Mouse (Mus musculus) left cerebral cortex, postnatal 36 days (tissue): ENCODE measurements at regions not wholly inside any gene's neighbourhood (a gene's known extent, or its start where the extent isn't known, plus 50 kb on each side); places are given as distances from the start of the nearest gene placed in this dataset.
"Not testable (repeated sequence)": the region's sequence is repeated elsewhere in the genome, so short reads cannot be mapped to it uniquely, and the experiment has no call there.

Experiments used
- DNase-seq, 2 experiments: peaks; one replicate each; pipeline ENCODE4 v3.0.0; 2021 to 2022; ENCODE audit warnings: low spot score in 2 of 2, mixed read lengths in 1 of 2
- intact Hi-C: fragments of 180-260 bp; cut with DNase I; formaldehyde crosslinking; loops from one replicate; pipeline ENCODE4 v1.15.1; 2025

DNA sequence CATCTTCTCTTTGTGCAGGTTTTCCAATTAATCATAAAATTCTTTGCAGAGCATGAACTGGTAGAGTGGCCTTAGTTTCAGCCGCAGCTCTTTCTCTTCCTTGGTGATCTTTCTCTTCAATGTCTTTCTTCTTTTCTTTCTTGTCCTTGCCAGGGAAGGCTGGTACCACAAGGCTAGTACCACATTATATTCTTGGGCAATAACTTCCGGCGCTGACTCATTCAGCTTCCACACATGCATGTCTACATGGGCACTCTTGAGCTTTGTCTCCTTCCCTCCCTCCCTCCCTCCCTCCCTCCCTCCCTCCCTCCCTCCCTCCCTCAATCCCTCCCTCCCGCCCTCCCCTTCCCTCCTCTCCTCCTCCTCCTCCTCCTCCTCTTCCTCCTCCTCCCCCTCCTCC, 98.1 kb upstream of the Pwp1 start:
- DNase-seq, intact Hi-C loops: not testable (repeated sequence)

DNA sequence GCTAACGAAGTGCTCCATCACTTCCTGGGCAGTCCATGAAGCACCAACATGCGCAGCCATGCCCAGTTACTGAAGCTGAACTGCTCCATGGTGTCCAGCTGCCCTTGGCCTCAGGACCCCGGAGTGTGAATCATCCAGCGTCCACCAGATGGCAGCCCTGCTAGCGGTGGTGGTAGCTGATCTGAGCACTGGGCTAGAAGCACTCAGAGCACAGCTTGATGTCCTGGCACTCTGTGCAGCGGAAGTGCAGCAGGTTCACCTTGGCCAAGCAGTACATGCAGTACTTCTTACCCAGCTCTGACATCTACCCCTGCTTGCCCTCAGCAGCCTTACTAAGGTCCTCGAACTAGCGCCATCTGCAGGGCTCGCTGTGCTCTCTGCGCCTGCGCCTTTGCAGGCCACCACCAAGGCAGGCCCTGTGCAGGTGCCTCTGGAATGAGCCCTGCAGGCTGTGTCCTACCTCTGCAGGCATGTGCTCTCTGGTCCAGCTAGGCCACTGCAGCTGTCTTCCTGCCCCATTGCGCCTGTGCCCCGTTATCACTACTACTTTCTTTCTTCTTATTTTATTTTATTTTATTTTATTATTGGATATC, 97.4 kb upstream of the Pwp1 start:
- DNase-seq, intact Hi-C loops: not testable (repeated sequence)

DNA sequence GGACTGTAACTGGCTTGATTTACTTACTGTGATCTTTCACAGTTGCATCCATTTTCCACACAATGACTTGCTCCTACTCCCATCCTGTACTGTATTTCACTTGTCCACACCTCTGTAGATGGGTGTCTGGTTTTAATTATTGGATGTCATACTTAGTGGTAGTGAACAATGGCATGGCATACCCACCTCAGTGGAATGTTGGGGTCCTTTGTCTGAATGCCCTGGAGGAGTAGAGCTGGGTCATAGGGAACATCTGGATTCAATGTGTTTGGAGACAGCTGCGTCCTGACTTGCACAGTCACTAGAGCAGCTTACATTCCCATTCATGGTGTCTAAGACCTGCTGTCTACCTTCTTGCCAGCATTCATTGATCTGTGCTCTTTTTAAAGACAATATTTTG, 91.5 kb upstream of the Pwp1 start:
- DNase-seq = no peak
- intact Hi-C loops = no loop called here

DNA sequence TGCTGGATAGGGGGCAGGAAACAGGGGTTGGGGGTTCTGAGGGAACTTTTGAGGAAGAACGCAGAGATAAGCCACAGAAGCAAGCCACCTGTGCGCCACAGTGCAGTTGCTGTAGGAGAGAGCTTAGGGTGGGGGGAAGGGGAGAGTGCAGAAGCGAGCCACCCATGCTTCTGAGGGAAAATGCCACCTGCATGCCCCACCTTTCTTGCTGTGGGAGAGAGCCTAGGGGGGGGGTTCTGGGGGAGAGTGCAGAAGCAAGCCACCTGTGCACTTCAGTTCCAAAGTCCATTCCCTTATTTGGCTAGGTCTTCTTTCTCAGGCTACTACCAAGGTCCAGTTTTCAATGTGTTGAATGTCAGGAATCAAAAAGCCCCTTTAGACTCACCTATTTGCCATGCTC, 90.3 kb upstream of the Pwp1 start:
- no peak for DNase-seq
- intact Hi-C loops = no loop called here

DNA sequence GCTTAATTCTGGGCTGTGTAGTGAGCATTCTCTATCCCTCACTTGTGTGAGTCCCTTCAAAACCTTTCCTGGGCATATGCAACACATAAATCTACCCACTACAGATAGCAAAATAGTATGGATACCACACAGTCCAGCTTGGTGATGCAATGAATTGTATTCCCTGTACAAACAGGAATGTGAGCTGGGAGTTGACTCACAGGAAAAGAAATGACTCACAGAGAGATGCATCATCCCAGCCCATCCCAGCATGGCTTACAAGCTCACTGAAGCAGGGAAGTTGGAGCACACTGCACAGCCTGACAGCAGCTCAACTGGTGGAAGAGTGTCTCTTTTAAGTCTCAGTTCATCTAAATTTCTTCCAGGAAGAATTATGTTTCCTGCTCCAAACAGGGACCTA, 89.7 kb upstream of the Pwp1 start:
- intact Hi-C loops = not testable (repeated sequence)
- peak; percentile 12 to 15 for DNase-seq

DNA sequence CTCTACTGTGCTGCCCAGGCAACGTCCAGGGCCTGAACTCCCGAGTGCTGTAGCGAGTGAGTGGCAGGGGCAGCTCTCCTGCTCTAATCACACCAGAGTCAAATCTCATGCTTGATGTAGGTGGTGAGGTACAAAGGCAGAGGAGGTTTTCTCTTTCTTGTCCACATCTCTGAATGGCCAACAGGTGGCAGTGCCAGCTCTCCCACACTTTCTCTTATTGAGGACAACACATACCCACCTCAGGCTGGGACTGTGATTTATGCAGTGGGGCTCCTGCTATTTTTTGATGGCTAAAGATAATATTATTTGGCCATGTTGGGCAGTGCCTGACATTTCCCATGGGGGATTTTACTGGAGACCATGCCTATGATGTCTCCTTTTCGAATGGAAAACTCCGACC, 87.3 kb upstream of the Pwp1 start:
- no peak for DNase-seq
- intact Hi-C loops = loop anchor here (5.0 kb wide), 1 partner anchor 870 kb away; no protein-coding TSS in a partner anchor

DNA sequence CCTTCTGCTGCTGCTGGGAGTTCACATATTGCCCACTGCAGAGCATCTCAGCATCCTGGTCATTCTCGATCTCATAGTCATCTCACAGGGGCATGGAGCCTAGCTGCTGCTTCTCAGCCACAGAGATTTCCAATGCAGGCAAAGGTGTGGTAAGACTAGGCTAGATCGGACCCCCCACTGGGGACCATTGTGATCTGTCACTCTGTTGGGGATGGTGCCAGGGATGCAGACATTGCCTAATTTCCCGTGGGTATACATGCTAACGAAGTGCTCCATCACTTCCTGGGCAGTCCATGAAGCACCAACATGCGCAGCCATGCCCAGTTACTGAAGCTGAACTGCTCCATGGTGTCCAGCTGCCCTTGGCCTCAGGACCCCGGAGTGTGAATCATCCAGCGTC, 83.9 kb upstream of the Pwp1 start:
- DNase-seq, intact Hi-C loops: not testable (repeated sequence)

DNA sequence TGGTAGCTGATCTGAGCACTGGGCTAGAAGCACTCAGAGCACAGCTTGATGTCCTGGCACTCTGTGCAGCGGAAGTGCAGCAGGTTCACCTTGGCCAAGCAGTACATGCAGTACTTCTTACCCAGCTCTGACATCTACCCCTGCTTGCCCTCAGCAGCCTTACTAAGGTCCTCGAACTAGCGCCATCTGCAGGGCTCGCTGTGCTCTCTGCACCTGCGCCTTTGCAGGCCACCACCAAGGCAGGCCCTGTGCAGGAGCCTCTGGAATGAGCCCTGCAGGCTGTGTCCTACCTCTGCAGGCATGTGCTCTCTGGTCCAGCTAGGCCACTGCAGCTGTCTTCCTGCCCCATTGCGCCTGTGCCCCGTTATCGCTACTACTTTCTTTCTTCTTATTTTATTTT, 83.5 kb upstream of the Pwp1 start:
- intact Hi-C loops = not testable (repeated sequence)

DNA sequence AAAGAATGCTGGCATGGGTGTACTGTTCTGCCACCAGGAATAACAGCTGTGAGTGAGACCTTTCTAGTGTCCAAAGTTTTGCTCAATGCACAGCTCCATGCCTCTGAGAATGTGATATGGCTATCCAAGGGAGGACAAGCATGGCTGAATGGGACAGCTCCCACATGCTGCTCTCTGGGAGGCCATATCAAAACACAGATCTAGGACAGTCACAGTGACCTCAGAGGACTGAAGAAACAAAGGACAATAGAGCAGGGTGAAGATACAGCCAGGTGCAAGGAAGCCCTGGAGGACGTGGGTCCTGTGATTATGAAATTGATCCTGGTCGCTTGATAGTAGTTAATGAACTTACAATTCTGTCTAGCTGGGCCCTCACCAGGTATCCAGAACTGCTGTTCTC, 79.7 kb upstream of the Pwp1 start:
- DNase-seq, intact Hi-C loops: not testable (repeated sequence)

More for the DNA sequence above, 83.5 kb upstream of the Pwp1 start:
- not testable (repeated sequence) for DNase-seq

DNA sequence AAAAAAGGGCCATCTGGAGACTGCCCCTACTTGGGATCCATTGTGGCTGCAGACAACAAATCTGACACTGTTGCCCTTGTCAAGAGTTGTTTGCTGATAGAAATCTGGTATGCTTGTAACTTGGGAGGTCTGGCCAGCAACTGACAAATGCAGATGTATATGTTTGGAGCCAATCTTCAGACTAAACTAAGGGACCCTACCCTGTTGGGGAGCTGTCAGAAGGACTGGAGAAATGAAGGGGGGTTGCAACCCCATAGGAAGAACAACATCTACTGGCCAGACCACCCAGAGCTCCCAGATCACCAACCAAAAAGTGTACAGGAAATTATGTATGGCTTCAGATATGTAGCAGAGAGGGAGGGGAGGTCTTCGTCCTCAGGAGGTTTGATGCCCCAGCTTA, 54.3 kb upstream of the Pwp1 start:
- intact Hi-C loops = no loop called here
- DNase-seq = no peak
